Mouse (Mus musculus) CD4-positive, CD25-positive, alpha-beta regulatory T cell, adult 2 months (primary cell): ENCODE measurements around the gene Dpy30.
"Not testable (repeated sequence)": the region's sequence is repeated elsewhere in the genome, so short reads cannot be mapped to it uniquely, and the experiment has no call there.

ENCODE experiments used
- DNase-seq: peaks from one replicate; pipeline ENCODE4 v3.0.0-alpha.2; 2012; ENCODE audit warnings: low read depth, low spot score

Dpy30 gene

DNA sequence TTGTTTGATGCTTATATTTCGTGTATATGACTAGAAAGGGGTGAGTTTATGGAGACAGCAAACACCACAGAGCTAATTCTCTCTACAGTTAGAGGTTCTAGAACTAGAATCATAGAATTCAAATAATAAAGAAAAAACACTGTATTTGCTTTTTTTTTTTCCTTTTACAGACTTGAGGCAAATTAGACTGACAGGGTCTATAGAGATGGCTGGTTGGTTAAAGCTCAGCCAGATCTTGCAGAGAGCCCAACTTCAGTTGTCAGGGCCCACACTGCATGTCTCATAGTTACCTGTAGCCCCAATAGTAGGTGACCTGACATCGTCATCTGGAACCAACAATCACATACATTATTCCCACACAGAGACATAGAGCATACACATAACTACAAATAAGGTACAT lies at the start of gene Dpy30:
TSS of gene Dpy30 (minus strand) at position 101 of the 400 bp plus-strand sequence.
- DNase-seq, result no peak

DNA sequence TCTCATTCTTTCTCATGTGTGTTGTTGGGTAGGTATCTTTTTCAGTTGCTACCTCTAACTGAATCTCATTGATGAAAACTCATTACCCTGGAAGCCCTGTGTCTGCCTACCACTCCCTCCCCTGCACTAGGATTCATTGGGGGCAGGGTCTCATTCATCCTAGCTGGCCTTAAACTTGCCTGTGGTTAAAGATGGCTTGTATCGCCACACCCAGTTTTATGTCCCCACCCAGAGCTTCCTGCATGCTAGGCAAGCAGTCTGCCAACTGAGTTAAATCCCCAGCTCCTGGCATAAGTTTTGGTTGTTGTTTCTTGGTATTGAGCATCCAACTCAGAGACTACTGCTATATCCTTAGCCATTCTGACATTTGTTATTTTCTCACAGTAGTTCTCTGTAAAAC lies 39.8 kb upstream of the Dpy30 start:
- DNase-seq, result peak; percentile 12

DNA sequence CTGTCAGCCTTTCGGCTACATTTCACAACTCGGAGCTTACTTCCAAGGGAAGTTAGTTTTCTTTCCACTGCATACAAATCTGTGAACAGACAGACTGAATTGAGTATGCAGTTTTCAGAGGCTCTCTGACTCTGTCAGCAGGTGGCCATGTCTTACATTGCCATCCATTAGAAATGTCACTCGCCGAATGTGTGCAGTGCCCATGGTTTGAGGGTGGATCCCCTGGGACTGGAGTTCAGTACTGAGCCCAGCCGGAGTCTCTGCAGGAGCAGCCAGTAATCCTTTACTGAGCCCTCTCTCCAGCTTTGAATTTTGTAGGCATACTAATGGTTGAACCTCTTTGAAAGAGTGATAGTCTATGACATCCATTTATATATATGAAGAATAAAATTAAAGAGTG lies 17.4 kb upstream of the Dpy30 start:
- DNase-seq, result no peak

DNA sequence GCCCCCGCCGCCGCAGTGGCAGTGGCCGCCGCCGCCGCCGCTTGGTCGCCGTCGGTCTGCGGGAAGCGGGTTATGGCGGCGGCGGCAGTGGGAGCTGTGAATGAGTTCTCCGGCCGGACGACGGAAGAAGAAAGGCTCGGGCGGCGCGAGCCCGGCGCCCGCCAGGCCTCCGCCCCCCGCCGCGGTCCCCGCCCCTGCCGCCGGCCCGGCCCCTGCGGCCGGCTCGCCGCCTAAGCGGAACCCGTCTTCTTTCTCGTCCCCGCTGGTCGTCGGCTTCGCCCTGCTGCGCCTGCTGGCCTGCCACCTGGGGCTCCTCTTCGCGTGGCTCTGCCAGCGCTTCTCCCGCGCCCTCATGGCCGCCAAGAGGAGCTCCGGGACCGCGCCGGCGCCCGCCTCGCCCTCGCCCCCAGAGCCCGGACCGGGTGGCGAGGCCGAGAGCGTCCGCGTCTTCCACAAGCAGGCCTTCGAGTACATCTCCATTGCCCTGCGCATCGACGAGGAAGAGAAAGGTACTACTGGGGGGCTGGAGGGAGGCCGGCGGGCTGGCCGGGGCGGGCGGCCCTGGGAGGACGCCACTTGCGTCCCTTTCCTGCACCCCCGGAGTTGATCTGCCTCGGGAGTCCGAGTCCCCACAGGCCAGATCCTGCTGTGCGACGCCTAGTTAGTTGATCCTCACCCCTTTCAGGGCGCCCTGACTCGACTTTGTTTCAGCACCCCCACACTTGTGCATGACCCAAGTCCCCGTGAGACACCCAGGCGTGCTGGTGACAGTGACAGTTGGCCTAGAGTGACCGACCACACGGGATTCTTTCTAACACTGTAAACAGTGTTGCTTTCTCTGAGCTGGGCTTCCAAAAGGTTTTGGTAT lies 15.4 kb upstream of the Dpy30 start, which contains the start of gene Spast:
TSS of gene Spast (plus strand) at position 51 of the 868 bp plus-strand sequence.
- peak; percentile 70 for DNase-seq

DNA sequence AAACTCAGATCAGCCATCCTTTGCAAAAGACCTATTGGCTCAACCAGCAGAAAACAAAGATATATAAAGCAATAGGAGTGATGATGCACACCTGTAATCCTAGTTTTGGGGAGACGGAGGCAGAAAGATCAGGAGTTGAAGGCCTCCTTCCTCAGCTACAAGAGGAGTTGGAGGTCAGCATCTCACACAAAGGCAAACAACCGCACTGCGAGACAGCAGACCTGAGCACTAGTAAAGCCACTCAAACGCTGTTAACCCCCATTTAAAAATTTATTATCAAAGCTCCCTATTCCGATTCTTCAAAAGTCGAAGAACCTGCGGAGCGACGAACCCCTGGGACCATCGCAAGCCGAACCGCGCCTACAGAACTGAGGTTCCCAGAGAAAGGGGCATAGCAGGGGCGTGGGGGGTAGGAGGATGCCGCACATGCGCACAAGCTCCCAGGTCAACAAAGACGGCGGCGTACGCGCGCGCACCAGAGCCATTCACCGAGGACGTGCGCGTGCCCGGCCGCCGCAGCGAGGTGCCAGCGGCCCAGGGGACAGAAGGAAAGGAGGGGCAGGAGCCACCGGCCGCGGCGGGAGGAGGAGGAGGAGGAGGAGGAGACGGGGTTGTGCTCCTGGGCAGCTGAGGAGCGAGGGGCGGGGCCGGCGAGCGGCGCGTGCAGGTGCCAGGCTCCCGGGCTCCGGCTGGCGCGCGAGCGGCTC lies 14.6 kb upstream of the Dpy30 start:
- peak; percentile 96 for DNase-seq

DNA sequence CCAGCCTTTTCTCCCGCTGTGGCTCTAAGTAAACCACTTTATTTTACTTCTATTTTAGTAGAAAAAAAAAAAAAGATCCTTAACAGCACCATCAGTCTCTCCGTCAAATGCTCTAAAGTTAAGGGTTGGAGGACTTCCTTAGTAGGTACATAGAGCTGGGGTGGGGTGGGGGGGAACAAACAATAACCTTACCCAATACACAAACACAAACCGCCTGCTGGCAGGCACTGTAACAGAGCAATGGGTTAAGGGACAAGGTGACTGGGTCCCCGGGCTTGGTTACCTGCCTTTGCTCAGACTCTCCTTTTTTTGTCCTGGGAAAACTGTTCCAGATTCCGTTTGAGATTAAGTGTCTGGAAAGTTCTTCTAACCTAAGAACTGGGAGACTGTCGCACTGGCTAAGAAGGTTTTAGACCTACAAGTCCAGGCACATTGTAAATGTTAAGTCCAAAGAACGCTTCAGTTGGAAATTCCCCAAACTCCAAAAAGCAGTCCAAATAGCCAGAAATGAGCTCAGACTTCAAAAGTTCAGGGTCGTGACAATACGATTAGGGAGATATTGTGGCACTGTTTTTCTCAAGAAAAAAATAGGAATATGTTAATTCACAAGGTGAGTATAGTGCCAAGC lies 7.4 kb upstream of the Dpy30 start:
- no peak for DNase-seq

DNA sequence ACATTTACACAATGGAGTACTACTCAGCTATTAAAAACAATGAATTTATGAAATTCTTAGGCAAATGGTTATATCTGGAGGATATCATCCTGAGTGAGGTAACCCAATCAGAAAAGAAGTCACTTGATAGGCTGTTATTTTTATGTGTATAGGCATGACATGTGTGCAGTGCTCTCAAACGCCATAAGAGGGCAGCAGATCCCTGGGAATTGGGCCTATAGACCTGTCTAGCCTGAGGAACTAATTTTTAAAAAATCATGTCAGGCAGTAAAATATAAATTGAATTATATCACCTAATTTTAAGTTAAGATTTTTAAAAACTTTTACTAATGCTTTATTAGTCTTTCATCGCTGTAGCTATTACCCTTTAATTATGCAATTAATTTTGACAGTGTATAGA lies 4.4 kb upstream of the Dpy30 start:
- peak; percentile 80 for DNase-seq

DNA sequence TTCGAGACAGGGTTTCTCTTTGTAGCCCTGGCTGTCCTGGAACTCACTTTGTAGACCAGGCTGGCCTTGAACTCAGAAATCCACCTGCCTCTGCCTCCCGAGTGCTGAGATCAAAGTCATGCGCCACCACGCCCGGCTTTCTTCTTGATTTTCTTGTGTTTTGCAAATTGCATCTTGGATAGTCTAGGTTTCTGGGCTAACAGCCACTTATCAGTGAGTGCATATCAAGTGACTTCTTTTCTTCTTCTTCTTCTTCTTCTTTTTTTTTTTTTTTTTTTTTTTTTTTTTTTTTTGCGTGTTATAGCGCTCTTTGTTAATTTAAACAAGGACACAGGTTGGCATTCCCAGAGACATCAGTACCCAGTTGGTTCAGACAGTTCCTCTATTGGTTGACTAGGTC lies 3.5 kb upstream of the Dpy30 start:
- DNase-seq, result not testable (repeated sequence)

DNA sequence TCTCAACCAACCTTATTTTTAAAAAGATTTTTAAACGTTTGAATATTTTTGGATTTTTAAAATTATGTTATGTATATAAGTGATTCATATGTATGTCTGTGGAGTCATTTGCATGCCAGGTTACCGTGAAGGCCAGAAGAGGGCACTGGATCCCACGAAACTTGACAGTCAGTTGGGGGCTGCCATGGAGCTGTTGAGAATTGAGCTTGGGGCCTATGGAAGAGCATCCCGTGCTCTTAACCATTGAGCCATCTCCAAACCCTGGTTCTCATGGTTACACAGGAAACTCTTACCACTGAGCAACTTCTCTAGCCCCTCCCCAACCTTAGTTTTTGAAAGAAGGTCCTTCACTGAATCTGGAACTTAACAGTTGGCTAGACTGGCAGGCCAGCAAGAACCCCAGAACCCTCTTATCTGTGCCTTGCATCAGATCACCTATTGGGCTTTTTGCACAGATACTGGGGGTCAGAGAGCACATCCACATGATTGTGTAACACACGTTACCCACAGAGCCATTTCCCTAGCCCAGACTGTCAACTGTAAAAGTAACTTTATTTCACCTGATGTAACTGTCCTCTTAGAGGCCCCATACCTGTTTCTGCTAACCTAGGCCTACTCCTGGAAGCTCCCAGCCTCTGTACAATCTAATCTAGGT lies 1.2 kb downstream of the Dpy30 start:
- DNase-seq, result peak; percentile 42

DNA sequence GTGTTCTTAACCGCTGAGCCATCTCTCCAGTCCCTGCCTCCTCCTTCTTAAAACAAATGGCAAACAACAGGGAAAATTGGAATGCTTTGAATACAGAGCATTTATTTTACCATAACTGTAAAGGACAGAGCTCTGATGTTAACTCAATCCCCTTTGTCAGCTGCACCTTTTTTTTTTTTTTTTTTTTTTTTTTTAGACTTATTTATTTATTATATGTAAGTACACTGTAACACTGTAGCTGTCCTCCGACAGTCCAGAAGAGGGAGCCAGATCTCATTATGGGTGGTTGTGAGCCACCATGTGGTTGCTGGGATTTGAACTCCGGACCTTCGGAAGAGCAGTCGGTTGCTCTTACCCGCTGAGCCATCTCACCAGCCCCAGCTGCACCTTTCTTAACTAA lies 5.0 kb downstream of the Dpy30 start:
- DNase-seq, result peak; percentile 46

DNA sequence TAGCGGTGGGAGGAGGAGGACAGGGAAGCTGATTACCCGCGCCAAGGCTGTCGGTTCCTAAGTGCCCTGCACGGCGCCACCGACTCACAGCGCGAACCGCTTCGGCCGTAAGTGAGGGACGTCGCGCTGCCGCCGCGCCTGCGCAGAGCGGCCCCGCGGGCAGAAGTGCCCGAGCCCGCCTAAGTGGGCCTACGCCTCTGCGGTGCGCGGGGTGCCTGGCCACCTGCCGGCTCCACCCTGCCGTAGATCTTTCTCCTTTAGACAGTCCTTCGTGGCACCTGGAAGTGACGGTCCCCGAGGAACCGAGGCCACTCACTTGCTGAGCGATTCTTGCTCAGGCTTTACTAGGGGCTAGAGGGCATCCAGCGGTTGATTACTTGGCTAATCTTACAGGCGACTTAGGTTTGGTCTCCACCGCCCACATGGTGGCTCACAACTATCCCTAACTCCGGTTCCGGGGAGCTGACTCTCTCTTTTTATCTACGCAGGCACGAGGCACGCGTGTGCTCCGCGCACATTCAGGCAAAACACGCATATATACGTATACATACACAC lies 7.4 kb downstream of the Dpy30 start:
- peak; percentile 95 for DNase-seq

DNA sequence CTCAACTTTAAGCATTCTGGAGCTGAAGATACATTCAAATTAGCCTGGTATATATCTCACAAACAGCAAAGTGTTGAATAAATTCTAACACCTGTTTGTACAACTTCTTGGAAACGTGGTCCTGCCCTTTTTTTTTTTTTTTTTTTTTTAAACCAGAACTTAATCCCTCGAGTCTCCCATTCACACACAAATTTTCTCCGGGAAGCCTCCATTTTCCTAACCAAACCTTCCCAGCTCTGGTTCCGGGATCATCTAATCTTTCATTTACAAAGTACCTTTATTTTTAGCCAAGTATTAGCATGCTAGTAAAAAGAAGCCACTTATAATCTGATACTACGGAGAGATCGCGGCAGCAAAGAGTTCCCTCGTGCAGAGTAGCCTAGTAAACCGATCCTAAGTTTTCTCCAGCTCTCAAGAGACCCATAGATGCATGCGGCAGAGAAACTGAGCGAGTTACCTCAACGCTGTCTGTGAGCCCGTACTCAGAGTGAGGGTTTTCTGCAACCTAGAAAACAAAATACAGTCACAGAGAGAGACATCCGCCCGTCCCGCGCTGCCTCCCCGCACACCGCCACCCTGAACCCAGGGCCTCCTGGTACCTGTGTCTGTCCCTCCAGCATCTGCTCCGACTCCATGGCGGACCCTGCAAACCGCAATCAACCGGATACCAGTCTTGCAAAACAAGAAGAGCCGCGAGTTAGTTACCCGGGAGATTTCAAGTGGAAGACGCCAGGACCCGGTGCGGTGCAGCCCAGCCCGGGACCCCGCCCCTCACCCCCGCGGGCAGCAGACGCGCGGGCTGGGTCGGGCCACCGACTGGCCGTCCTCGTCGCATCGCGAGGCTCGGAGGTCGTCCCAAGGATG lies 8.1 kb downstream of the Dpy30 start:
- no peak for DNase-seq

DNA sequence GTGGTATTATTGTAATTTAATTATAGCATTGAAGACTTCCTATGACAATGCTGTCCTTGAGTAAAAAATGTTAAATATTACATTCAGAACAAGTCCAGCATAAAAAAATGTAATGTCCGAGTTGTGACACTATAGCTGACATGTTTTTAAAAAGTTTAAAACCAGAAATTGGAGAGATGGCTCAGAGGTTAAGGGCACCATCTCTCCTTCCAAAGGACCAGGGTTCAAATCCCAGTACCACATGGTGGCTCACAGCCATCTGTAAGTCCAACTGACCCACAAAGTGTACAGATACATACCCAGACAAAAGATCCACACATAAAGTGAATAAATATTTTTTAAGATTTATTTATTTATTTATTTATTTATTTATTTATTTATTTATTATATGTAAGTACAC lies 17.7 kb downstream of the Dpy30 start:
- no peak for DNase-seq

DNA sequence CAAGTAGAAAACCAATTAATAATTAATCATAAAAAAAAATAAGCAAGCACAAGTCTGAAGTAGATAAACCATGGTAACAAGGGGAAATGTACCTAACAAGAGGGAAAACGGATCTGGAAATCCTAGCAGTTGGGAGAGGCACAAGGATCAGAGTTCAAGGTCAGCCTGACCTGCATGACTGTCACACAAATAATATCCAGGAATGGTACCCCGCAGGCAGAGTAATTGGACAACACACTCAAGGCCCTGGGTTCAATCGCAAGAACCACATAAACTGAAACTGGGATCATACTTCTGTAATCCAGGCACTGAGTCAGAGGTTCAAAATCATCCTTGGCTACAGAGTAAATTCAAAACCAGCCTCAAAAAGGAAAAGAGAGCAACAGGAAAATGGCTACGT lies 18.1 kb downstream of the Dpy30 start:
- no peak for DNase-seq

DNA sequence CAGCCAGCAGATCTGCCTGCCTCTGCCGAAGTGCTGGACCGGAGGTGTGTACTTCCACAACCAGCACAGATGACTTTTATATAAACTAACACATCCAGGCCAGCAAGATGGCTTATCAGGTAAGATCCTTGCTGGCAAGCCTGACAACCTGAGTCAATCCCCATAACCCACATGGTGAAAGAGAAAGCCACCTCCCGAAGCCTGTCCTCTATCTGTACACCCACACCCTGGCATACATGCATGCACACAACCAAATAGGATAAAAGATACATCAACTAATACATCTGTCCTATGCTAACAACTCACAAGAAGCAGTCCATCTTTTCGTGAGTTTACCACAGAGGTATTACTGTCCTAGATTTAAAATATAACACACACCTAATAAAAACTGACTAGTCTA lies 19.7 kb downstream of the Dpy30 start:
- no peak for DNase-seq

DNA sequence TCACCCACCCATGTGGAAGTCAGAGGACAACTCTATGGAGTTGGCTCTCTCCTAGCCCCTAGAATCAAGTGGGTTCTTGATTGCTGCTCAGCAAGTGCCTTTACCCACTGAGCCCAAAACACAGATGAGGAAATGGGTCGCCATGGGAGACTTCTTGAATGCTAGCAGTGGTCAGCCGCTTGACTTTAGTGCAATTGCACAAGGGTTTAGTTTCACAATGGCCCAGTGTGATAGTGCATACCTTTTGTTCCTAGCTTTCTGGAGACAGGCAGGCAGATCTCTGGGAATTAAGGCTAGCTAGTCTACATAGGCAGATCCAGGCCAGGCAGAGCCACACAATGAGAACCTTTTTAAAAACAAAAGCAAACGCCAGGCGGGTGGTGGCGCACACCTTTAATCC lies 23.7 kb downstream of the Dpy30 start:
- no peak for DNase-seq

DNA sequence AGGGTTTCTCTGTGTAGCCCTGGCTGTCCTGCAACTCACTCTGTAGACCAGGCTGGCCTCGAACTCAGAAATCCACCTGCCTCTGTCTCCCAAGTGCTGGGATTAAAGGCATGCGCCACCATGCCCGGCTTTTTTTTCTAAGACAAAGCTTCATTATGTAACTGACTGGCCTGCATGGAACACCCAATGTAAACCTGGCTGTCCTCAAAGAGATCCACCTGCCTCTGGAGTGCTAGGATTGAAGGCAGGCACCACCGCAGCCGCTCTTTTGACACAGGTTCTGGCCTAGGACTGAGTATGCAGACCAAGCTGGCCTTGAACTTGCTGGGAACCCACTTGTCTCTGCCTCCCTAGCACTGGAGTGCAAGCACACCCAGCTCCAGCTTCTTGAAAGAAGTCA lies 26.8 kb downstream of the Dpy30 start:
- not testable (repeated sequence) for DNase-seq

DNA sequence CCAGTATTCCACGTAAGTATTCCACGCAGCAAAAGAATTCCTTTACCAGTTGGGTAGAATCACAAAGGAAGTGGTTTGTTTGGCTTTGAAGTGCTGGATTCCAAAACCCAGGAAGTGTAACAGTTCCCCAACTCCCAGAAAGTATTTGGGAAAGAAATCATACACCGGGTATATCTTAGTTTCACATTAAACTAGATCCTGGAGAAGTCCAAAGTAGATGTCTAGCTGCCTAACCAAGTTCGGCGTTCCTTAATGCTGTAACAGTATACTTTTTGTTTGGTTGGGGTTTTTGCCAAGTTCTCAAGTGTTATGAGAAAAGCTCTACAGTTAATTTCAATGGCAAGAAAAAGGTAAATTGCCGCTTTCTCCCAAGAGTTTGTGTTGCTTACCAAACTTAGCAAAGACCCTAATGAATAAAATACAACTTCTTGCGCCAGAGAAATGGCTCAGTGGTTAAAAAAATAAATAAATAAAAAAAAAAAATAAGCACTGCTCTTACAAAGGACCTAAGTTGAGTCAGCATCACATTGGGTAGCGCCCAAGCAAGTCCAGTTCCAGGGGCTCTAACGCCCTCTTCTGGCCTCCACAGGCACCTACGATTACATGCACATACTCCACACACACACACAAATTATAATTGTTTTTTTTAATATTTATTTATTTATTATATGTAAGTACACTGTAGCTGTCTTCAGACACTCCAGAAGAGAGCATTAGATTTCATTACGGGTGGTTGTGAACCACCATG lies 27.5 kb downstream of the Dpy30 start:
- peak; percentile 61 for DNase-seq

DNA sequence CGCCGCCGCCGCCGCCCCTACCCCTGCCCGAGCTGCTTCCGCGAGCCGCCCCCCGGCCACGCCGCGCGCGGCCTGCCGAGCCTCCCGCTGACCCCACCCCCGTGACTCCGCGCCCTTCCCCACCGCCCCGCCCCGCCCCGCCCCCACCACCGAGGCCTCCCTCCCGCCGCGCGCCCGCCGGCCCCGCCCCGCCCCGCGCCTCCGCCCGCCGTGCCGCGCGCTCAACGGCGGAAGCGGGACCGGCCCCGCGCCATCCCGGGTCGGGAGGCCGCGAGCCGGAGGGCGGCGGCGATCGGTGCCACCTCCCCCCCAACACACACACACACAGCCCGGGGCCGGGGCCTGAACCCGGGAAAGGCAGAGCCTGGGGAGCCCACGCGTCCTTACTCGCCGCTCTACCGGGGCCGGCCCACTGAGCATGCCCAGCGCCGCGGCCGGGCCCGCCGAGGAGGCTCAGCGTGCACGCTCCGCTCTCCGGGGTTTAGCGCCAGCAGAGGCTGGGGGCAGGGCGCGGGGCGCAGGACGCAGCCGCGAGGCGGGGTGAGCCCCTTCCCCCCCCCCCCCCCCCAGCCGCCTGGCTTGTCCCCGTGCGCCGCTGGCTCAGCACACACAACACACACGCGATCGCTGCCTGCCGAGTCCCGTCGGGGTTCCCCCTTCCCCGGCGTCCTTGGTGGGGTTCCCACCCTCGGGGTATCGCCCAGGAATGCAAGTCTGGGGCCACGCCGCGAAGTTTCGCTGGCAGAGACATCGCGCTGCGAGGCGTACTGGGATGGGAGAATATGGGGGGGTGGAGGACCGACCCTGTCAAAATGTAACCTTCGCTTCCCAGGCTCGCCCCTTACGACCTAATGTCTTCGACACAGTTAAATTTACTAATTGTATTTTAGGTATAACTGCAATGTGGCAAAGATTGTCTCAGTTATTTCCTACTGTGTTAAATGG lies 28.4 kb downstream of the Dpy30 start, which contains the start of gene Memo1:
TSS of gene Memo1 (minus strand) at position 496 of the 945 bp plus-strand sequence.
- peak; percentile 90 for DNase-seq
